Mouse (Mus musculus): ENCODE results near the gene Flt4. TPM values are rescaled to one million over a fixed set of nuclear protein-coding genes. Genes with fewer than 3 reads are reported as not detected.
A peak's percentile ranks its signal among the peaks of the same experiment; 100 is the strongest.
"Not testable (repeated sequence)": the region's sequence is repeated elsewhere in the genome, so short reads cannot be mapped to it uniquely, and the experiment has no call there.

Flt4 gene
- polyA plus RNA-seq, 2 experiments = 2.2 to 2.8 TPM

GRCm38 (mm10) chr11:49611349-49611748, 2.3 kb downstream of the Flt4 start:
- not testable (repeated sequence) for H3K9me3 ChIP-seq (ENCODE audit: control insufficient read depth, low read length); H3K9ac ChIP-seq (replicated peaks); H3K4me2 ChIP-seq (ENCODE audit: low read depth); H3K36me3 ChIP-seq (replicated peaks; ENCODE audit: control insufficient read depth, insufficient read depth, low read depth); ATAC-seq (ENCODE audit: insufficient read depth); H3K4me1 ChIP-seq (replicated peaks; ENCODE audit: control insufficient read depth in 2 of 2, insufficient read depth in 2 of 2, low read length in 1 of 2); DNase-seq (ENCODE audit: low read depth in 3 of 3, low spot score in 3 of 3); H3K4me3 ChIP-seq (ENCODE audit: insufficient read depth in 1 of 2, low read depth in 2 of 2, low read length in 2 of 2); H3K27ac ChIP-seq
- H3K27me3 ChIP-seq (ENCODE audit: control insufficient read depth, insufficient read depth, low read length) = peaks cover 27% of the 10 kb centered on the region
- 8% methylated on average over 3 of the region's 3 CpGs for WGBS (ENCODE audit: insufficient replicate concordance)

GRCm38 (mm10) chr11:49612154-49612553, 3.1 kb downstream of the Flt4 start:
- ATAC-seq (ENCODE audit: insufficient read depth) = no peak

DNA sequence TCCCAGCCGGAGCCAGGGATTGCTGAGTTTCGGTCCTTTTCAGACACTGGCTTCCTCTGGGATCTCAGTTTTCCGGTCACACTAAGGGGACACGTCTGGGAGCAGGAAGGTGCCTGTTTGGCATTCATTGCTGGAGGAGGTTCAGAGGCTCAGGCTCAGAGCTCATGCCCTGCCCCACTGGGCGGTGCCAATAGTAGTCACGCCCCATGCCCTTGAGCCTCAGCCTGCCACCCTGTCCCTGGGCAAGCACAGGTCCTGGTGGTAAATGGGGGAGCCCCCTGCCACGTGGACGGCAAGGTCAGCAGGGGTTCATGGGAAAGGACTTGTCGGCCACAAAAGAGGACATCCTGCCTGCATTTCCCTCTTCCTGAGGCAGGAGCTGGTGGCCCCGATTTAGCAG, 4.3 kb downstream of the Flt4 start:
- Histone ChIP-seq H3K4me1 (replicated peaks; ENCODE audit: control insufficient read depth in 2 of 2, insufficient read depth in 2 of 2, low read length in 1 of 2) (no peaks in the 10 kb centered on the region), H3K9ac (replicated peaks) (no peak overlapping the region), H3K27me3 (ENCODE audit: control insufficient read depth, insufficient read depth, low read length) (peaks cover 27% of the 10 kb centered on the region), H3K36me3 (replicated peaks; ENCODE audit: control insufficient read depth, insufficient read depth, low read depth) (no peaks in the 10 kb centered on the region), H3K27ac (no peak overlapping the region), H3K9me3 (ENCODE audit: control insufficient read depth, low read length) (no peaks in the 10 kb centered on the region), H3K4me3 (ENCODE audit: insufficient read depth in 1 of 2, low read depth in 2 of 2, low read length in 2 of 2) (no peak overlapping the region), H3K4me2 (ENCODE audit: low read depth) (no peak overlapping the region)
- ATAC-seq (ENCODE audit: insufficient read depth) (peak; percentile 31; the same call in 1 of the 2 replicates), DNase-seq (ENCODE audit: low read depth in 3 of 3, low spot score in 3 of 3) (no peak)
- TF ChIP-seq CTCF (IDR thresholded peaks at IDR 0.05; ENCODE audit: low read depth) (no peak), EP300 (IDR thresholded peaks at IDR 0.05; ENCODE audit: low read depth) (no peak)
- WGBS (ENCODE audit: insufficient replicate concordance) = 2% methylated on average over 10 of the region's 10 CpGs

More at GRCm38 (mm10) chr11:49612154-49612553, 3.1 kb downstream of the Flt4 start:
- DNase-seq (ENCODE audit: low read depth in 3 of 3, low spot score in 3 of 3) = no peak
- H3K4me2 ChIP-seq (ENCODE audit: low read depth) = no peak overlapping the region
- H3K27ac ChIP-seq = no peak overlapping the region
- 5% methylated on average over 3 of the region's 3 CpGs for WGBS (ENCODE audit: insufficient replicate concordance)
- no peaks in the 10 kb centered on the region for H3K4me1 ChIP-seq (replicated peaks; ENCODE audit: control insufficient read depth in 2 of 2, insufficient read depth in 2 of 2, low read length in 1 of 2)
- peaks cover 27% of the 10 kb centered on the region for H3K27me3 ChIP-seq (ENCODE audit: control insufficient read depth, insufficient read depth, low read length)
- no peaks in the 10 kb centered on the region for H3K9me3 ChIP-seq (ENCODE audit: control insufficient read depth, low read length)
- no peak overlapping the region for H3K9ac ChIP-seq (replicated peaks)
- H3K4me3 ChIP-seq (ENCODE audit: insufficient read depth in 1 of 2, low read depth in 2 of 2, low read length in 2 of 2) = no peak overlapping the region
- TF ChIP-seq EP300 (IDR thresholded peaks at IDR 0.05; ENCODE audit: low read depth) = no peak
- TF ChIP-seq CTCF (IDR thresholded peaks at IDR 0.05; ENCODE audit: low read depth) = no peak
- H3K36me3 ChIP-seq (replicated peaks; ENCODE audit: control insufficient read depth, insufficient read depth, low read depth) = no peaks in the 10 kb centered on the region

DNA sequence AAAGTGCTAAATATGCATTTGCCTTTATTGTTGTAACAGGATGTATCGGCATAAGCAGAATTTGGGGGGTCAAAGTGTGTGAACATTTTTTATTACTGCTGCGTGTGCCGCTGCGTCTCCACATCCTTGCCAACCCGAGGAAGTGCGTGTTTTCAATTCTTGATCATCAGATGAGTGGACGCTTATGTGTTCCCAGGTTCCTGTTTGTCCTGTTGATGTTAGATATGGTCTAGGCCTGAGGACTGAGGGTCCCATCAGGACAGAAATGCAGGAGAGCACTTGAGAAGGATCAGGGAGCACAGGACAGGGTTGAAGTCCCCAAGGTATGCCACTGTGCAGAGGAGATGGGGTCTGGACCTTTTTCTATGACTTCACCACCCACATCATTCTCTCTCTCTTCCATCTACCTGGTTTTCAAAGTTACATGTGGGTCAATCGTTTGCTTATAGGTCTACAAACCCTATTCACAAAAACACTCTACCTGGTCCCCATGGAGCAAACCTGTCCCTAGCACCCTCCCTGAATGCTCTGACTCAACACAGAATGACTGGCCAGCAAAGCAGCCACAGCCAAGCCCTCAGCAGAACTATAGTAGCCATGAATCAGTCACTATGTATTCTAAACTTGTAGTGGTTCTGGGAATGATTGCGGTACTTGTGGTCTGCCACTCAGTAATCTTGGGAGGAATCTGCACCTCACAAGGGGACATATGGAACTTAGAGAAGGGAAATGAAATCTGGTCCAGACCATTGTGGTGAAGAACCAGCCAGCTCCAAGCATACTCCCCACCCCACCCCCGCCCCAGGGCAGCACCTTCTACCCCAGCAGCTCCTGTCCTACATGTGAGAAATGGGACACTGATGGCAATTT, 7.0 kb downstream of the Flt4 start:
- H3K9ac ChIP-seq (replicated peaks) = no peak overlapping the region
- DNase-seq (ENCODE audit: low read depth in 3 of 3, low spot score in 3 of 3) (no peak), ATAC-seq (ENCODE audit: insufficient read depth) (no peak)
- H3K27ac ChIP-seq = no peak overlapping the region
- peaks cover 8% of the 10 kb centered on the region for H3K27me3 ChIP-seq (ENCODE audit: control insufficient read depth, insufficient read depth, low read length)
- no peak overlapping the region for H3K4me3 ChIP-seq (ENCODE audit: insufficient read depth in 1 of 2, low read depth in 2 of 2, low read length in 2 of 2)
- no peaks in the 10 kb centered on the region for H3K9me3 ChIP-seq (ENCODE audit: control insufficient read depth, low read length)
- 60% methylated on average over 10 of the region's 10 CpGs for WGBS (ENCODE audit: insufficient replicate concordance)
- no peak for TF ChIP-seq EP300 (IDR thresholded peaks at IDR 0.05; ENCODE audit: low read depth)
- no peak for TF ChIP-seq CTCF (IDR thresholded peaks at IDR 0.05; ENCODE audit: low read depth)
- no peak overlapping the region for H3K4me2 ChIP-seq (ENCODE audit: low read depth)
- no peaks in the 10 kb centered on the region for H3K36me3 ChIP-seq (replicated peaks; ENCODE audit: control insufficient read depth, insufficient read depth, low read depth)
- H3K4me1 ChIP-seq (replicated peaks; ENCODE audit: control insufficient read depth in 2 of 2, insufficient read depth in 2 of 2, low read length in 1 of 2) = no peaks in the 10 kb centered on the region

GRCm38 (mm10) chr11:49618476-49618875, 9.4 kb downstream of the Flt4 start:
- ATAC-seq (ENCODE audit: insufficient read depth) (no peak), DNase-seq (ENCODE audit: low read depth in 3 of 3, low spot score in 3 of 3) (no peak)
- H3K4me3 ChIP-seq (ENCODE audit: insufficient read depth in 1 of 2, low read depth in 2 of 2, low read length in 2 of 2) = no peak overlapping the region
- H3K36me3 ChIP-seq (replicated peaks; ENCODE audit: control insufficient read depth, insufficient read depth, low read depth) = no peaks in the 10 kb centered on the region
- TF ChIP-seq EP300 (IDR thresholded peaks at IDR 0.05; ENCODE audit: low read depth) (no peak), CTCF (IDR thresholded peaks at IDR 0.05; ENCODE audit: low read depth) (no peak)
- H3K4me2 ChIP-seq (ENCODE audit: low read depth) = no peak overlapping the region
- no peak overlapping the region for H3K27ac ChIP-seq
- H3K9ac ChIP-seq (replicated peaks) = no peak overlapping the region
- H3K4me1 ChIP-seq (replicated peaks; ENCODE audit: control insufficient read depth in 2 of 2, insufficient read depth in 2 of 2, low read length in 1 of 2) = no peaks in the 10 kb centered on the region
- WGBS (ENCODE audit: insufficient replicate concordance) = 33% methylated on average over 8 of the region's 8 CpGs
- H3K9me3 ChIP-seq (ENCODE audit: control insufficient read depth, low read length) = no peaks in the 10 kb centered on the region
- no peaks in the 10 kb centered on the region for H3K27me3 ChIP-seq (ENCODE audit: control insufficient read depth, insufficient read depth, low read length)
